Mouse (Mus musculus) midbrain, embryonic 14.5 days (tissue): Measurements from ENCODE around the gene Tmem39a. TPM values are rescaled to one million over a fixed set of nuclear protein-coding genes. Genes with fewer than 3 reads are reported as not detected.

Experiments used
- ATAC-seq: fragments of 200-750 bp; cut with Nextera tagmentation; 2 replicates; pipeline ENCODE4 v1.8.0; 2017; ENCODE audit warnings: moderate number of reproducible peaks, moderate library complexity; ENCODE audit not compliant: low FRiP score, low TSS enrichment
- DNase-seq: peaks from one replicate; pipeline ENCODE4 v3.0.0-alpha.2; 2015
- H3K27ac ChIP-seq: fragments of 300-500 bp; sonication (generic); replicated peaks from 2 replicates; pipeline ENCODE4 v1.5.1; 2014; ENCODE audit warnings: mild to moderate bottlenecking, low read depth, low read length, moderate library complexity
- H3K27me3 ChIP-seq: fragments of 300-500 bp; sonication (generic); 2 replicates; pipeline ENCODE4 v1.6.1; 2014; ENCODE audit warnings: low read length, control low read depth, mixed read lengths; ENCODE audit not compliant: control insufficient read depth, insufficient read depth
- H3K36me3 ChIP-seq: fragments of 300-500 bp; sonication (generic); 2 replicates; pipeline ENCODE4 v1.6.1; 2014; ENCODE audit warnings: low read length, control low read depth; ENCODE audit not compliant: control insufficient read depth, insufficient read depth
- H3K4me1 ChIP-seq: fragments of 300-500 bp; sonication (generic); 2 replicates; pipeline ENCODE4 v1.6.1; 2014; ENCODE audit warnings: mild to moderate bottlenecking, antibody characterized with exemption, low read length, control low read depth; ENCODE audit not compliant: control insufficient read depth, insufficient read depth
- H3K4me2 ChIP-seq: fragments of 300-500 bp; sonication (generic); 2 replicates; pipeline ENCODE4 v1.6.1; 2014; ENCODE audit warnings: mild to moderate bottlenecking, low read length, moderate library complexity
- H3K4me3 ChIP-seq: fragments of 300-500 bp; sonication (generic); replicated peaks from 2 replicates; pipeline ENCODE4 v1.5.1; 2014; ENCODE audit warnings: low read depth, low read length
- H3K9ac ChIP-seq: fragments of 300-500 bp; sonication (generic); replicated peaks from 2 replicates; pipeline ENCODE4 v1.6.1; 2014; ENCODE audit warnings: mild to moderate bottlenecking, low read length, moderate library complexity
- H3K9me3 ChIP-seq: fragments of 300-500 bp; sonication (generic); 2 replicates; pipeline ENCODE4 v1.6.1; 2016; ENCODE audit warnings: low read length, control low read depth, mixed read lengths; ENCODE audit not compliant: control insufficient read depth
- WGBS: fragments of 180-500 bp; shearing (Covaris S2); extraction: QIAGEN DNeasy Blood & Tissue Kit; methylation state at CpG from one replicate; pipeline ENCODE4 v1.1.7; 2014; 5-methylcytosine and 5-hydroxymethylcytosine counted together
- polyA plus RNA-seq: library from polyadenylated mRNA; unstranded; fragments of >200 nt; fragmentation: Nextera tagmentation; extraction: Ambion mirVana; gene quantifications from 2 replicates; pipeline ENCODE4 v1.2.1, GENCODE M21; 2014

Tmem39a gene
- polyA plus RNA-seq, 1 experiment from 2014 or later: 38.6 TPM

GRCm38 (mm10) chr16:38584761-38585160 is 26.3 kb downstream of the Tmem39a start:
- 92% methylated on average over 7 of the region's 7 CpGs for WGBS
- Histone ChIP-seq H3K4me3 (no peak overlapping the region), H3K27me3 (no peaks in the 10 kb centered on the region), H3K4me1 (no peaks in the 10 kb centered on the region), H3K27ac (no peak overlapping the region), H3K4me2 (no peak overlapping the region), H3K9me3 (no peaks in the 10 kb centered on the region), H3K36me3 (peaks cover 79% of the 10 kb centered on the region), H3K9ac (no peak overlapping the region)
- ATAC-seq (no peak), DNase-seq (no peak)

GRCm38 (mm10) chr16:38585186-38585585 is 26.7 kb downstream of the Tmem39a start:
- no peaks in the 10 kb centered on the region for H3K9me3 ChIP-seq
- no peak overlapping the region for H3K4me3 ChIP-seq
- H3K36me3 ChIP-seq: peaks cover 83% of the 10 kb centered on the region
- no peak overlapping the region for H3K9ac ChIP-seq
- 97% methylated on average over 5 of the region's 5 CpGs for WGBS
- H3K4me1 ChIP-seq: no peaks in the 10 kb centered on the region
- no peak overlapping the region for H3K27ac ChIP-seq
- H3K27me3 ChIP-seq: no peaks in the 10 kb centered on the region
- H3K4me2 ChIP-seq: no peak overlapping the region
- no peak for ATAC-seq
- DNase-seq: no peak

- Histone ChIP-seq H3K27me3 (no peaks in the 10 kb centered on the region), H3K4me3 (no peak overlapping the region), H3K36me3 (peaks cover 88% of the 10 kb centered on the region), H3K27ac (no peak overlapping the region), H3K9ac (no peak overlapping the region), H3K4me1 (no peaks in the 10 kb centered on the region), H3K4me2 (no peak overlapping the region), H3K9me3 (no peaks in the 10 kb centered on the region)
- DNase-seq: no peak
- WGBS: 94% methylated on average over 5 of the region's 5 CpGs
- ATAC-seq: no peak
These were observed 28.7 kb downstream of the Tmem39a start for GRCm38 (mm10) chr16:38587163-38587562.

GRCm38 (mm10) chr16:38587572-38587971 is 29.1 kb downstream of the Tmem39a start:
- Histone ChIP-seq H3K4me3 (no peak overlapping the region), H3K4me1 (no peaks in the 10 kb centered on the region), H3K27me3 (no peaks in the 10 kb centered on the region), H3K4me2 (no peak overlapping the region), H3K9ac (no peak overlapping the region), H3K9me3 (no peaks in the 10 kb centered on the region), H3K36me3 (peaks cover 88% of the 10 kb centered on the region), H3K27ac (no peak overlapping the region)
- no peak for DNase-seq
- no peak for ATAC-seq
- 95% methylated on average over 4 of the region's 4 CpGs for WGBS

GRCm38 (mm10) chr16:38591506-38591905 is 33.0 kb downstream of the Tmem39a start:
- H3K4me3 ChIP-seq: no peak overlapping the region
- 89% methylated on average over 3 of the region's 3 CpGs for WGBS
- no peaks in the 10 kb centered on the region for H3K4me1 ChIP-seq
- peaks cover 51% of the 10 kb centered on the region for H3K36me3 ChIP-seq
- H3K27ac ChIP-seq: no peak overlapping the region
- no peaks in the 10 kb centered on the region for H3K27me3 ChIP-seq
- H3K4me2 ChIP-seq: no peak overlapping the region
- H3K9me3 ChIP-seq: no peaks in the 10 kb centered on the region
- ATAC-seq: no peak
- DNase-seq: no peak
- no peak overlapping the region for H3K9ac ChIP-seq

- ATAC-seq (no peak), DNase-seq (no peak)
- Histone ChIP-seq H3K36me3 (peaks cover 44% of the 10 kb centered on the region), H3K9ac (no peak overlapping the region), H3K4me3 (no peak overlapping the region), H3K27me3 (no peaks in the 10 kb centered on the region), H3K4me1 (no peaks in the 10 kb centered on the region), H3K27ac (no peak overlapping the region), H3K9me3 (no peaks in the 10 kb centered on the region), H3K4me2 (no peak overlapping the region)
- WGBS: 92% methylated on average over 12 of the region's 12 CpGs
These were observed 33.7 kb downstream of the Tmem39a start for GRCm38 (mm10) chr16:38592026-38592678.

GRCm38 (mm10) chr16:38592946-38593345 is 34.4 kb downstream of the Tmem39a start:
- no peak overlapping the region for H3K4me2 ChIP-seq
- H3K36me3 ChIP-seq: peaks cover 38% of the 10 kb centered on the region
- H3K9me3 ChIP-seq: no peaks in the 10 kb centered on the region
- ATAC-seq (no peak), DNase-seq (no peak)
- no peaks in the 10 kb centered on the region for H3K27me3 ChIP-seq
- H3K9ac ChIP-seq: no peak overlapping the region
- 97% methylated on average over 4 of the region's 4 CpGs for WGBS
- H3K4me3 ChIP-seq: no peak overlapping the region
- no peak overlapping the region for H3K27ac ChIP-seq
- no peaks in the 10 kb centered on the region for H3K4me1 ChIP-seq

- WGBS: 97% methylated on average over 1 of the region's 1 CpGs
- Histone ChIP-seq H3K27me3 (no peaks in the 10 kb centered on the region), H3K4me2 (no peak overlapping the region), H3K9me3 (no peaks in the 10 kb centered on the region), H3K27ac (no peak overlapping the region), H3K4me3 (no peak overlapping the region), H3K4me1 (no peaks in the 10 kb centered on the region), H3K9ac (no peak overlapping the region), H3K36me3 (peaks cover 25% of the 10 kb centered on the region)
- ATAC-seq (no peak), DNase-seq (no peak)
These were observed 35.9 kb downstream of the Tmem39a start for GRCm38 (mm10) chr16:38594435-38594834.

GRCm38 (mm10) chr16:38596099-38596498 is 37.6 kb downstream of the Tmem39a start:
- H3K4me1 ChIP-seq: no peaks in the 10 kb centered on the region
- no peak overlapping the region for H3K9ac ChIP-seq
- no peak overlapping the region for H3K4me2 ChIP-seq
- no peaks in the 10 kb centered on the region for H3K9me3 ChIP-seq
- H3K27me3 ChIP-seq: no peaks in the 10 kb centered on the region
- peaks cover 14% of the 10 kb centered on the region for H3K36me3 ChIP-seq
- H3K4me3 ChIP-seq: no peak overlapping the region
- ATAC-seq (no peak), DNase-seq (no peak)
- 89% methylated on average over 2 of the region's 2 CpGs for WGBS
- no peak overlapping the region for H3K27ac ChIP-seq
